Mouse (Mus musculus): ENCODE results near the gene Foxp1.

- TF ChIP-seq POLR2A (IDR thresholded peaks at IDR 0.05; ENCODE audit: borderline replicate concordance, low read depth, low read length): no peak
- no peak for TF ChIP-seq CTCF (IDR thresholded peaks at IDR 0.05; ENCODE audit: low read depth, low read length)
These were observed 427.1 kb downstream of the Foxp1 start for GRCm38 (mm10) chr6:99095185-99096104.
